Mouse (Mus musculus) thymus, adult 2 months (tissue): ENCODE measurements at regions not wholly inside any gene's neighbourhood (a gene's known extent, or its start where the extent isn't known, plus 50 kb on each side); places are given as distances from the start of the nearest gene placed in this dataset.

Source experiments
- DNase-seq: peaks from one replicate; pipeline ENCODE4 v3.0.0; 2021
- H3K27ac ChIP-seq: fragments of 200-500 bp; 2 replicates; pipeline ENCODE4 v1.5.1; 2012; ENCODE audit warnings: low read length, control low read depth; ENCODE audit not compliant: control insufficient read depth, insufficient read depth
- H3K27me3 ChIP-seq: fragments of 200-500 bp; 2 replicates; pipeline ENCODE4 v1.6.1; 2012; ENCODE audit warnings: mild to moderate bottlenecking, low read length, moderate library complexity, mixed read lengths; ENCODE audit not compliant: control insufficient read depth, insufficient read depth
- H3K36me3 ChIP-seq: fragments of 200-500 bp; 2 replicates; pipeline ENCODE4 v1.6.1; 2012; ENCODE audit warnings: mild to moderate bottlenecking, low read length, moderate library complexity; ENCODE audit not compliant: control insufficient read depth, insufficient read depth
- H3K4me1 ChIP-seq: fragments of 200-500 bp; replicated peaks from 2 replicates; pipeline ENCODE4 v1.6.1; 2012; ENCODE audit warnings: low read length; ENCODE audit not compliant: control insufficient read depth, insufficient read depth
- H3K4me3 ChIP-seq: fragments of 200-500 bp; 2 replicates; pipeline ENCODE4 v1.5.1; 2012; ENCODE audit warnings: mild to moderate bottlenecking, low read length, control low read depth, moderate library complexity; ENCODE audit not compliant: control insufficient read depth, insufficient read depth
- CTCF ChIP-seq: fragments of 200-500 bp; IDR thresholded peaks from 2 replicates; pipeline ENCODE4 v1.5.1; 2012; ENCODE audit warnings: mild to moderate bottlenecking, control low read depth, low read length, moderate library complexity, borderline replicate concordance; ENCODE audit not compliant: control insufficient read depth, poor library complexity, insufficient read depth; ENCODE audit errors: extremely low read depth
- POLR2A ChIP-seq: fragments of 200-500 bp; IDR thresholded peaks from 2 replicates; pipeline ENCODE4 v1.6.1; 2012; ENCODE audit warnings: mild to moderate bottlenecking, low read length, control low read depth, moderate library complexity; ENCODE audit not compliant: control insufficient read depth, poor library complexity, insufficient read depth; ENCODE audit errors: extremely low read depth
- WGBS: fragments of 180-500 bp; shearing (Covaris S2); methylation state at CpG from one replicate; pipeline ENCODE4 v1.1.7; 2018; 5-methylcytosine and 5-hydroxymethylcytosine counted together

GRCm38 (mm10) chr3:136450361-136450895 lies 124.6 kb upstream of the Bank1 start:
- no peak overlapping the region for H3K4me3 ChIP-seq
- H3K27me3 ChIP-seq = no peaks in the 10 kb centered on the region
- no peaks in the 10 kb centered on the region for H3K36me3 ChIP-seq
- 98% methylated on average over 2 of the region's 2 CpGs for WGBS
- H3K27ac ChIP-seq = no peak overlapping the region
- no peak for TF ChIP-seq CTCF
- TF ChIP-seq POLR2A = no peak
- H3K4me1 ChIP-seq = no peaks in the 10 kb centered on the region
- no peak for DNase-seq

- H3K27me3 ChIP-seq = no peaks in the 10 kb centered on the region
- TF ChIP-seq CTCF (no peak), POLR2A (no peak)
- no peak overlapping the region for H3K27ac ChIP-seq
- no peak for DNase-seq
- WGBS = 78% methylated on average over 4 of the region's 4 CpGs
- H3K4me1 ChIP-seq = no peaks in the 10 kb centered on the region
- no peak overlapping the region for H3K4me3 ChIP-seq
- no peaks in the 10 kb centered on the region for H3K36me3 ChIP-seq
Measured at GRCm38 (mm10) chr3:136449364-136449763, 123.5 kb upstream of the Bank1 start.

GRCm38 (mm10) chr3:136444598-136444997 lies 118.7 kb upstream of the Bank1 start:
- Histone ChIP-seq H3K27ac (no peak overlapping the region), H3K27me3 (no peaks in the 10 kb centered on the region), H3K4me3 (no peak overlapping the region), H3K36me3 (no peaks in the 10 kb centered on the region), H3K4me1 (no peaks in the 10 kb centered on the region)
- DNase-seq = no peak
- TF ChIP-seq CTCF = no peak
- TF ChIP-seq POLR2A = no peak
- 16% methylated on average over 2 of the region's 2 CpGs for WGBS

GRCm38 (mm10) chr3:136442099-136442498 lies 116.2 kb upstream of the Bank1 start:
- no peak overlapping the region for H3K4me3 ChIP-seq
- WGBS = 89% methylated on average over 2 of the region's 2 CpGs
- no peaks in the 10 kb centered on the region for H3K4me1 ChIP-seq
- no peaks in the 10 kb centered on the region for H3K27me3 ChIP-seq
- no peak overlapping the region for H3K27ac ChIP-seq
- peak; percentile 13 for DNase-seq
- TF ChIP-seq POLR2A (no peak), CTCF (no peak)
- H3K36me3 ChIP-seq = no peaks in the 10 kb centered on the region

GRCm38 (mm10) chr3:136439907-136440645 lies 114.2 kb upstream of the Bank1 start:
- WGBS = 90% methylated on average over 7 of the region's 7 CpGs
- H3K36me3 ChIP-seq = no peaks in the 10 kb centered on the region

GRCm38 (mm10) chr3:136439350-136439749 lies 113.5 kb upstream of the Bank1 start:
- H3K4me1 ChIP-seq = no peaks in the 10 kb centered on the region
- DNase-seq = no peak
- H3K27ac ChIP-seq = no peak overlapping the region
- no peak overlapping the region for H3K4me3 ChIP-seq
- H3K27me3 ChIP-seq = no peaks in the 10 kb centered on the region
- TF ChIP-seq CTCF = no peak
- no peak for TF ChIP-seq POLR2A
- 97% methylated on average over 5 of the region's 5 CpGs for WGBS
- H3K36me3 ChIP-seq = no peaks in the 10 kb centered on the region

More at GRCm38 (mm10) chr3:136439907-136440645, 114.2 kb upstream of the Bank1 start:
- Histone ChIP-seq H3K4me3 (no peak overlapping the region), H3K27ac (no peak overlapping the region), H3K4me1 (no peaks in the 10 kb centered on the region), H3K27me3 (no peaks in the 10 kb centered on the region)
- DNase-seq = no peak
- TF ChIP-seq CTCF (no peak), POLR2A (no peak)

GRCm38 (mm10) chr3:136434407-136434806 lies 108.5 kb upstream of the Bank1 start:
- TF ChIP-seq CTCF (no peak), POLR2A (no peak)
- H3K27me3 ChIP-seq = no peaks in the 10 kb centered on the region
- H3K4me1 ChIP-seq = no peaks in the 10 kb centered on the region
- no peak for DNase-seq
- no peak overlapping the region for H3K4me3 ChIP-seq
- no peaks in the 10 kb centered on the region for H3K36me3 ChIP-seq
- 73% methylated on average over 5 of the region's 5 CpGs for WGBS
- H3K27ac ChIP-seq = no peak overlapping the region
